Mouse (Mus musculus) c-Kit-negative CD71-positive TER-119-positive erythroid progenitor cells, embryonic 14.5 days (primary cell): ENCODE measurements around the gene Trim54.

Experiments
- DNase-seq: peaks from one replicate; pipeline ENCODE4 v3.0.0-alpha.2; 2013; ENCODE audit warnings: low read depth, low spot score

The Trim54 gene

GRCm38 (mm10) chr5:31181183-31181770, 64.8 kb downstream of the Trim54 start:
- DNase-seq = no peak

- DNase-seq = peak; percentile 17
These were observed 67.2 kb downstream of the Trim54 start for GRCm38 (mm10) chr5:31183678-31184077.
